ENCODE assay signal across 12 mouse cellular contexts in genomic region chr4:106868737-106869438, GRCm38 (mm10). TPM values are rescaled to one million over a fixed set of nuclear protein-coding genes. Genes with fewer than 3 reads are reported as not detected.
DNase-seq lines count a peak whose midpoint lies in the region; ATAC-seq and TF ChIP-seq lines count a peak whose summit lies in the region.
"Had no signal": no experiment of that assay in that cellular context is flagged by ENCODE, and none has a peak within 500 bp of the region (broad histone marks: within the 10 kb centered on the region; RNA-seq: fewer than 3 reads in every experiment).

No protein-coding gene starts in this region.

- no peak for TF ChIP-seq EP300 in ES-Bruce4 (IDR thresholded peaks at IDR 0.05; ENCODE audit: insufficient read depth, low read depth, low read length)

- H3K9ac ChIP-seq in hindbrain, embryonic 16.5 days (ENCODE audit: low read depth, low read length): no peak overlapping the region
- no peak overlapping the region for H3K9ac ChIP-seq in ES-Bruce4 (ENCODE audit: low read depth, poor library complexity, severe bottlenecking)
- H3K9ac ChIP-seq: neural tube, embryonic 13.5 days had no signal

- no peaks in the 10 kb centered on the region for H3K9me3 ChIP-seq in hindbrain, embryonic 10.5 days
- H3K9me3 ChIP-seq in hindbrain, embryonic 16.5 days (ENCODE audit: control insufficient read depth, low read length): no peaks in the 10 kb centered on the region
- H3K9me3 ChIP-seq in ES-Bruce4 (replicated peaks; ENCODE audit: control insufficient read depth, insufficient read depth, low read length, poor library complexity, severe bottlenecking): no peaks in the 10 kb centered on the region
- H3K9me3 ChIP-seq: neural tube, embryonic 13.5 days had no signal

- TF ChIP-seq POLR2A in ES-Bruce4 (IDR thresholded peaks at IDR 0.05; ENCODE audit: insufficient read depth, low read length): no peak

- no peak overlapping the region for H3K4me3 ChIP-seq in hindbrain, embryonic 10.5 days
- no peak overlapping the region for H3K4me3 ChIP-seq in hindbrain, embryonic 16.5 days (ENCODE audit: low read length)
- no peak overlapping the region for H3K4me3 ChIP-seq in ES-Bruce4 (ENCODE audit: low read depth, low read length)
- H3K4me3 ChIP-seq: neural tube, embryonic 13.5 days had no signal

- H3K36me3 ChIP-seq in hindbrain, embryonic 10.5 days: no peaks in the 10 kb centered on the region
- H3K36me3 ChIP-seq in hindbrain, embryonic 16.5 days (ENCODE audit: control insufficient read depth, insufficient read depth, low read length): no peaks in the 10 kb centered on the region
- no peaks in the 10 kb centered on the region for H3K36me3 ChIP-seq in ES-Bruce4 (ENCODE audit: control insufficient read depth, insufficient read depth, low read length, poor library complexity, severe bottlenecking)
- H3K36me3 ChIP-seq: neural tube, embryonic 13.5 days had no signal

- no peak for ATAC-seq in hindbrain, embryonic 16.5 days
- ATAC-seq in granulocyte monocyte progenitor cell, adult 5-6 weeks (replicated peaks; ENCODE audit: poor library complexity, severe bottlenecking): peak; percentile 52
- peak; percentile 24; the same call in 1 of the 2 replicates for ATAC-seq in megakaryocyte progenitor cell, adult 5-6 weeks (replicated peaks; ENCODE audit: poor library complexity)

- no peak for DNase-seq in hindbrain, embryonic 10.5 days (ENCODE audit: low spot score)
- no peak for DNase-seq in left cerebral cortex, adult 18-20 months (ENCODE audit: low spot score in 2 of 2)
- no peak for DNase-seq in T-cell, adult 2 months (ENCODE audit: low spot score)
- no peak for DNase-seq in cerebellum, postnatal 4 days (ENCODE audit: low spot score in 2 of 2)
- DNase-seq: kidney, adult 2 months; lung, postnatal 36 days; spleen, adult 18-20 months had no signal

- H3K27me3 ChIP-seq in hindbrain, embryonic 10.5 days (ENCODE audit: insufficient read depth, poor library complexity, severe bottlenecking): no peaks in the 10 kb centered on the region
- no peaks in the 10 kb centered on the region for H3K27me3 ChIP-seq in hindbrain, embryonic 16.5 days (replicated peaks; ENCODE audit: control insufficient read depth, insufficient read depth, low read length)
- H3K27me3 ChIP-seq in ES-Bruce4 (ENCODE audit: control insufficient read depth, insufficient read depth, low read length, poor library complexity, severe bottlenecking): no peaks in the 10 kb centered on the region
- H3K27me3 ChIP-seq: neural tube, embryonic 13.5 days had no signal

- 74% methylated on average over 12 of the region's 12 CpGs for WGBS in hindbrain, embryonic 10.5 days
- WGBS in hindbrain, embryonic 16.5 days: 81% methylated on average over 12 of the region's 12 CpGs

- peak overlapping the region; percentile 45 for H3K27ac ChIP-seq in hindbrain, embryonic 10.5 days
- no peak overlapping the region for H3K27ac ChIP-seq in hindbrain, embryonic 16.5 days (ENCODE audit: low read depth, low read length)
- peak overlapping the region; percentile 74; the same call in 1 of the 2 replicates for H3K27ac ChIP-seq in ES-Bruce4 (ENCODE audit: insufficient read depth, low read length)
- H3K27ac ChIP-seq: neural tube, embryonic 13.5 days had no signal

- no peak overlapping the region for H3K4me2 ChIP-seq in hindbrain, embryonic 16.5 days (ENCODE audit: low read length)
- H3K4me2 ChIP-seq: neural tube, embryonic 13.5 days had no signal

- TF ChIP-seq CTCF in ES-Bruce4 (IDR thresholded peaks at IDR 0.05; ENCODE audit: low read depth, low read length): no peak

- H3K4me1 ChIP-seq in hindbrain, embryonic 10.5 days (replicated peaks): peaks cover 57% of the 10 kb centered on the region
- H3K4me1 ChIP-seq in hindbrain, embryonic 16.5 days (ENCODE audit: control insufficient read depth, insufficient read depth, low read depth, low read length): peaks cover 18% of the 10 kb centered on the region
- peaks cover 14% of the 10 kb centered on the region for H3K4me1 ChIP-seq in ES-Bruce4 (ENCODE audit: control insufficient read depth, insufficient read depth, low read length)

RNA-seq across cellular contexts. Expression of gene Ssbp3, which starts 41.6 kb away (rescaled TPM):
- 140 and 180 TPM in 2 replicates for polyA plus RNA-seq in hindbrain, embryonic 10.5 days (2016; fragmentation: Nextera tagmentation; extraction: Ambion mirVana)
- 82.9 and 115 TPM in 2 replicates for polyA plus RNA-seq in hindbrain, embryonic 16.5 days (2015; fragmentation: Nextera tagmentation; extraction: Ambion mirVana)
- 245 and 248 TPM in 2 replicates for polyA plus RNA-seq in ES-Bruce4 (2011; ENCODE audit: insufficient read depth, insufficient read length, low read depth, missing spikeins)
- total RNA-seq in granulocyte monocyte progenitor cell, adult 5-6 weeks (2014; fragmentation: Nextera tagmentation): 43.2 and 54.1 TPM in 2 replicates
- total RNA-seq in granulocyte monocyte progenitor cell, adult 5-6 weeks (2017): 12.9 and 19.2 TPM in 2 replicates
- 35.5 and 36.5 TPM in 2 replicates for total RNA-seq in megakaryocyte progenitor cell, adult 5-6 weeks (2015)
- 16.0 and 30.8 TPM in 2 replicates for total RNA-seq in megakaryocyte progenitor cell, adult 5-6 weeks (2017)
- total RNA-seq in left cerebral cortex, adult 18-20 months (2021): 100 to 1,000 TPM; 190 to 197 TPM
